Mouse (Mus musculus): ENCODE measurements around the gene Parp16. TPM values are rescaled to one million over a fixed set of nuclear protein-coding genes. Genes with fewer than 3 reads are reported as not detected.
"Not testable (repeated sequence)": the region's sequence is repeated elsewhere in the genome, so short reads cannot be mapped to it uniquely, and the experiment has no call there.

Gene Parp16
- polyA plus RNA-seq, 1 experiment from 2014 or later, result 8.6 TPM

- peak; percentile 94 for ATAC-seq (replicated peaks; ENCODE audit: low FRiP score, low read depth)
- Histone ChIP-seq H3K27ac (peak overlapping the region; percentile 95), H3K4me3 (replicated peaks; ENCODE audit: low read depth, low read length) (peak overlapping the region; percentile 59), H3K9me3 (replicated peaks; ENCODE audit: low read length) (no peaks in the 10 kb centered on the region), H3K4me1 (replicated peaks; ENCODE audit: insufficient read depth, low read length) (peaks cover 16% of the 10 kb centered on the region; the same call in 1 of the 2 replicates), H3K27me3 (ENCODE audit: insufficient read depth, low read length) (no peaks in the 10 kb centered on the region), H3K36me3 (ENCODE audit: insufficient read depth, low read length) (no peaks in the 10 kb centered on the region), H3K9ac (ENCODE audit: low read depth, low read length) (peak overlapping the region; percentile 81), H3K4me2 (ENCODE audit: low read length) (peak overlapping the region; percentile 87)
- TF ChIP-seq CTCF (IDR thresholded peaks at IDR 0.05; ENCODE audit: low read depth), result peak; percentile 42
- WGBS, result under 1% methylated on average over 56 of the region's 59 CpGs
- peak; percentile 88 for DNase-seq (ENCODE audit: low spot score)
These were observed 19.8 kb downstream of the Parp16 start for GRCm38 (mm10) chr9:65214778-65215493.

GRCm38 (mm10) chr9:65215494-65216126 is 20.5 kb downstream of the Parp16 start:
- Histone ChIP-seq H3K4me1 (replicated peaks; ENCODE audit: insufficient read depth, low read length) (peaks cover 16% of the 10 kb centered on the region; the same call in 1 of the 2 replicates), H3K27ac (peak overlapping the region; percentile 95), H3K9ac (ENCODE audit: low read depth, low read length) (peak overlapping the region; percentile 81), H3K36me3 (ENCODE audit: insufficient read depth, low read length) (no peaks in the 10 kb centered on the region), H3K4me3 (replicated peaks; ENCODE audit: low read depth, low read length) (peak overlapping the region; percentile 59), H3K4me2 (ENCODE audit: low read length) (peak overlapping the region; percentile 87), H3K27me3 (ENCODE audit: insufficient read depth, low read length) (no peaks in the 10 kb centered on the region), H3K9me3 (replicated peaks; ENCODE audit: low read length) (no peaks in the 10 kb centered on the region)
- 5% methylated on average over 31 of the region's 31 CpGs for whole genome bisulfite sequencing
- no peak for TF ChIP-seq CTCF (IDR thresholded peaks at IDR 0.05; ENCODE audit: low read depth)
- ATAC-seq (replicated peaks; ENCODE audit: low FRiP score, low read depth) (peak; percentile 44; the same call in 1 of the 2 replicates), DNase-seq (ENCODE audit: low spot score) (peak; percentile 78)

GRCm38 (mm10) chr9:65216972-65217371 is 21.8 kb downstream of the Parp16 start:
- ATAC-seq (replicated peaks; ENCODE audit: low FRiP score, low read depth), result no peak
- Histone ChIP-seq H3K27ac (no peak overlapping the region), H3K9ac (ENCODE audit: low read depth, low read length) (no peak overlapping the region)

GRCm38 (mm10) chr9:65217661-65218060 is 22.5 kb downstream of the Parp16 start:
- no peak overlapping the region for H3K9ac ChIP-seq (ENCODE audit: low read depth, low read length)

More at GRCm38 (mm10) chr9:65216972-65217371, 21.8 kb downstream of the Parp16 start:
- H3K36me3 ChIP-seq (ENCODE audit: insufficient read depth, low read length), result no peaks in the 10 kb centered on the region
- H3K4me3 ChIP-seq (replicated peaks; ENCODE audit: low read depth, low read length), result no peak overlapping the region
- 38% methylated on average over 8 of the region's 8 CpGs for WGBS
- H3K4me2 ChIP-seq (ENCODE audit: low read length), result peak overlapping the region; percentile 11; the same call in 1 of the 2 replicates
- no peaks in the 10 kb centered on the region for H3K27me3 ChIP-seq (ENCODE audit: insufficient read depth, low read length)
- peaks cover 16% of the 10 kb centered on the region; the same call in 1 of the 2 replicates for H3K4me1 ChIP-seq (replicated peaks; ENCODE audit: insufficient read depth, low read length)
- no peaks in the 10 kb centered on the region for H3K9me3 ChIP-seq (replicated peaks; ENCODE audit: low read length)
- TF ChIP-seq CTCF (IDR thresholded peaks at IDR 0.05; ENCODE audit: low read depth), result no peak
- no peak for DNase-seq (ENCODE audit: low spot score)

GRCm38 (mm10) chr9:65218916-65219315 is 23.8 kb downstream of the Parp16 start:
- DNase-seq (ENCODE audit: low spot score) (no peak), ATAC-seq (replicated peaks; ENCODE audit: low FRiP score, low read depth) (no peak)
- H3K4me3 ChIP-seq (replicated peaks; ENCODE audit: low read depth, low read length), result no peak overlapping the region
- no peak for TF ChIP-seq CTCF (IDR thresholded peaks at IDR 0.05; ENCODE audit: low read depth)
- H3K36me3 ChIP-seq (ENCODE audit: insufficient read depth, low read length), result no peaks in the 10 kb centered on the region
- no peak overlapping the region for H3K4me2 ChIP-seq (ENCODE audit: low read length)
- no peaks in the 10 kb centered on the region for H3K27me3 ChIP-seq (ENCODE audit: insufficient read depth, low read length)
- 59% methylated on average over 1 of the region's 1 CpGs for WGBS
- no peak overlapping the region for H3K9ac ChIP-seq (ENCODE audit: low read depth, low read length)
- H3K27ac ChIP-seq, result no peak overlapping the region
- H3K9me3 ChIP-seq (replicated peaks; ENCODE audit: low read length), result no peaks in the 10 kb centered on the region
- peaks cover 16% of the 10 kb centered on the region; the same call in 1 of the 2 replicates for H3K4me1 ChIP-seq (replicated peaks; ENCODE audit: insufficient read depth, low read length)

More at GRCm38 (mm10) chr9:65217661-65218060, 22.5 kb downstream of the Parp16 start:
- Histone ChIP-seq H3K4me1 (replicated peaks; ENCODE audit: insufficient read depth, low read length) (peaks cover 16% of the 10 kb centered on the region; the same call in 1 of the 2 replicates), H3K4me3 (replicated peaks; ENCODE audit: low read depth, low read length) (no peak overlapping the region), H3K27ac (0 out of 2 replicates have a peak overlapping the region, but pooled peaks have one; percentile 15), H3K4me2 (ENCODE audit: low read length) (no peak overlapping the region), H3K9me3 (replicated peaks; ENCODE audit: low read length) (no peaks in the 10 kb centered on the region), H3K27me3 (ENCODE audit: insufficient read depth, low read length) (no peaks in the 10 kb centered on the region), H3K36me3 (ENCODE audit: insufficient read depth, low read length) (no peaks in the 10 kb centered on the region)
- no peak for DNase-seq (ENCODE audit: low spot score)
- TF ChIP-seq CTCF (IDR thresholded peaks at IDR 0.05; ENCODE audit: low read depth), result no peak
- ATAC-seq (replicated peaks; ENCODE audit: low FRiP score, low read depth), result no peak
- WGBS, result 50% methylated on average over 6 of the region's 6 CpGs

GRCm38 (mm10) chr9:65220398-65220797 is 25.2 kb downstream of the Parp16 start:
- not testable (repeated sequence) for H3K9me3 ChIP-seq (replicated peaks; ENCODE audit: low read length); ATAC-seq (replicated peaks; ENCODE audit: low FRiP score, low read depth); H3K36me3 ChIP-seq (ENCODE audit: insufficient read depth, low read length); H3K4me2 ChIP-seq (ENCODE audit: low read length); DNase-seq (ENCODE audit: low spot score); H3K4me3 ChIP-seq (replicated peaks; ENCODE audit: low read depth, low read length); H3K27ac ChIP-seq; H3K9ac ChIP-seq (ENCODE audit: low read depth, low read length); H3K27me3 ChIP-seq (ENCODE audit: insufficient read depth, low read length)
- TF ChIP-seq CTCF (IDR thresholded peaks at IDR 0.05; ENCODE audit: low read depth), result peak; percentile 58
- WGBS, result 31% methylated on average over 3 of the region's 3 CpGs
- H3K4me1 ChIP-seq (replicated peaks; ENCODE audit: insufficient read depth, low read length), result peaks cover 15% of the 10 kb centered on the region; the same call in 1 of the 2 replicates
